Mouse (Mus musculus) T-helper 1 cell (primary cell): ENCODE results near the gene Clstn1.

Source experiments
- in situ Hi-C: fragments of 300-600 bp; cut with MboI, MseI; formaldehyde crosslinking; loops from one replicate; pipeline ENCODE4 v1.15.1; 2025; ENCODE audit warnings: high pct_unique_total_duplicates

Gene Clstn1

GRCm38 (mm10) chr4:149628372-149628771 lies 42.1 kb downstream of the Clstn1 start:
- in situ Hi-C loops: no loop called here

GRCm38 (mm10) chr4:149628810-149629209 lies 42.5 kb downstream of the Clstn1 start:
- in situ Hi-C loops: no loop called here

GRCm38 (mm10) chr4:149632670-149633307 lies 46.5 kb downstream of the Clstn1 start:
- in situ Hi-C loops: no loop called here

GRCm38 (mm10) chr4:149634157-149634556 lies 47.9 kb downstream of the Clstn1 start:
- in situ Hi-C loops: no loop called here

GRCm38 (mm10) chr4:149634966-149635365 lies 48.7 kb downstream of the Clstn1 start:
- in situ Hi-C loops: no loop called here

GRCm38 (mm10) chr4:149635915-149636415 lies 49.7 kb downstream of the Clstn1 start:
- in situ Hi-C loops: no loop called here

- in situ Hi-C loops: no loop called here
These were observed 51.7 kb downstream of the Clstn1 start for GRCm38 (mm10) chr4:149637942-149638341.

- in situ Hi-C loops: no loop called here
These were observed 54.6 kb downstream of the Clstn1 start for GRCm38 (mm10) chr4:149640831-149641230.

- in situ Hi-C loops: no loop called here
These were observed 55.1 kb downstream of the Clstn1 start for GRCm38 (mm10) chr4:149641400-149641799.

GRCm38 (mm10) chr4:149641956-149642355 lies 55.7 kb downstream of the Clstn1 start:
- in situ Hi-C loops: no loop called here

- in situ Hi-C loops: no loop called here
These were observed 59.5 kb downstream of the Clstn1 start for GRCm38 (mm10) chr4:149645761-149646160.

GRCm38 (mm10) chr4:149648031-149648805 lies 62.0 kb downstream of the Clstn1 start:
- in situ Hi-C loops: no loop called here

GRCm38 (mm10) chr4:149650493-149651193 lies 64.4 kb downstream of the Clstn1 start:
- in situ Hi-C loops: loop anchor here (5.0 kb wide), 1 partner anchor 42 kb away; no protein-coding TSS in a partner anchor

GRCm38 (mm10) chr4:149654232-149654631 lies 68.0 kb downstream of the Clstn1 start:
- in situ Hi-C loops: loop anchor here (5.0 kb wide), 1 partner anchor 38 kb away; no protein-coding TSS in a partner anchor

- in situ Hi-C loops: no loop called here
These were observed 71.7 kb downstream of the Clstn1 start for GRCm38 (mm10) chr4:149657858-149658416.

- in situ Hi-C loops: no loop called here
These were observed 73.3 kb downstream of the Clstn1 start for GRCm38 (mm10) chr4:149659495-149660116.

GRCm38 (mm10) chr4:149660598-149660997 lies 74.3 kb downstream of the Clstn1 start:
- in situ Hi-C loops: no loop called here

- in situ Hi-C loops: no loop called here
These were observed 75.8 kb downstream of the Clstn1 start for GRCm38 (mm10) chr4:149661967-149662589.

- in situ Hi-C loops: no loop called here
These were observed 77.7 kb downstream of the Clstn1 start for GRCm38 (mm10) chr4:149663849-149664503.

GRCm38 (mm10) chr4:149665016-149665691 lies 78.9 kb downstream of the Clstn1 start:
- in situ Hi-C loops: no loop called here
